Mouse (Mus musculus): ENCODE measurements around the gene Spdef.

DNA sequence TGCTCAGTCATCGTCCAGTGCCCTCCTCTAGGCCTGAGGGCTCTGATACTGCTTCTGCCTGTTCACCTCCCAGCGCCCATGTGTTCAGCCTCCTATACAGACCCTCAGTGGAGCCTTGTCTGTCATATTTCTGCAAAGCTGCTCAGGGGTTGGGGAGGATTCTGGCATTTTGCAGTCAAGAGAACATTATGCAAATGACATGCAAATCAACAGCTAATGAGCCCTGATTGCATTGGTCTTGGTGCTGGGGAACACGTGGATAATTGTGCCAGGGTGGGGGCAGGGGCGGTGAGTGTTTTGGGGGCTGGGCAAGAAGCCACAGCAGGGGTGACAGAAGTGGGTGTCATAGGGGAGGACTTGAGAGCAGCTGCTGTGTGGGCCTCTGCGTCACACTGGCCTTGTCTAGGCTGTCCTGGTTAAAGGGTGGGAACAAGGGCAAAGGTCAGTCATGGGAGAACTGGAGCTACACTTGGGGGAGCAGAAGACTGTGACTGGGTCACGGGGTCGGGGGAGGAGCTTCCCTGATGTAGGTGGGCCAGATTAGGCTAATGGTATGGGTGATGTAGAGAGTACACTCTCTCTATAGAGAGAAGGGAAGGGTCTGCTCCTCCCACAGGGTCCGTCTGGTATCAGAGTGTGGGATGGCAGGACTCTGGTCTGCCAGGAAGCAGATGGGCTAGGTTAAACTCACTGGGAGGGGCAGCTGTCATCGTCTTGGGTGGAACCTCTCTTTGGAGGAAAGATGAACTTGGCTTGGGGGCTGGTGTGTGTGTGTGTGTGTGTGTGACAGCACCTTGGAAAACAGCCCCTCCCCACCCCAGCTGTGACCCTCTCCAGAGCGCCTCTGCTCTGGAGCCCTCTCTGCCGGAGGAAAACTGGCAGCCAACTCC is 49.6 kb downstream of the Spdef start:
- TF ChIP-seq CTCF (IDR thresholded peaks at IDR 0.05; ENCODE audit: borderline replicate concordance, extremely low read depth, insufficient read depth, insufficient read length), result no peak
- TF ChIP-seq POLR2A (IDR thresholded peaks at IDR 0.05; ENCODE audit: borderline replicate concordance, extremely low read depth, insufficient read depth, insufficient read length, poor library complexity, severe bottlenecking), result no peak

Measured in brain, embryonic 14.5 days (tissue).